Mouse (Mus musculus) fat pad, adult 2 months (tissue): ENCODE measurements around the gene Urb1.

ENCODE experiments used
- DNase-seq: peaks from one replicate; pipeline ENCODE4 v3.0.0-alpha.2; 2011; ENCODE audit warnings: low read depth, low spot score; ENCODE audit errors: extremely low read depth

Urb1 gene

DNA sequence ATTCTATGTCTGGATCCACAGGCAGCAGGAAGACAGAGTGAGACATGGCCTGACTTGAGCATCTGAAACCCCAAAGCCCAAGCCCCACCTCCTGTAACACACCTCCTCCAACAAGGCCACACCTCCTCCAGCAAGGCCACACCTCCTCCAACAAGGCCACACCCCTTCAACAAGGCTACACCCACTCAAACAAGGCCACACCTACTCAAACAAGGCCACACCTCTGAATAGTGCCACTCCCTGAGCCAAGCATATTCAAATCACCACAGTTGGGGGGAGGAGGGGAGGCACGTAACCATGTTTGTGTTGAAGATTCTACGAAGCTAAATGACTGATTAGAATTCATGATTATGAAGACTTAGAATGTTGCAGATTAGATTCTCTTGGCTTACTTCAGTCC, 108.7 kb downstream of the Urb1 start:
- no peak for DNase-seq
